Mouse (Mus musculus) testis, adult 2 months (tissue): ENCODE measurements around the gene Atrnl1.

Source experiments
- CTCF ChIP-seq: fragments of 200-500 bp; IDR thresholded peaks from 2 replicates; pipeline ENCODE4 v1.5.1; 2012; ENCODE audit warnings: low read depth, mild to moderate bottlenecking, inconsistent platforms, low read length, moderate library complexity; ENCODE audit not compliant: control insufficient read depth, insufficient read depth, insufficient replicate concordance
- POLR2A ChIP-seq: fragments of 200-500 bp; IDR thresholded peaks from 2 replicates; pipeline ENCODE4 v1.6.1; 2012; ENCODE audit warnings: low read depth, mild to moderate bottlenecking, inconsistent platforms, low read length, moderate library complexity; ENCODE audit not compliant: control insufficient read depth

- TF ChIP-seq CTCF (no peak), POLR2A (no peak)
Observed at GRCm38 (mm10) chr19:58125010-58125409, 514.2 kb downstream of the Atrnl1 start.
